In the genomic region with DNA sequence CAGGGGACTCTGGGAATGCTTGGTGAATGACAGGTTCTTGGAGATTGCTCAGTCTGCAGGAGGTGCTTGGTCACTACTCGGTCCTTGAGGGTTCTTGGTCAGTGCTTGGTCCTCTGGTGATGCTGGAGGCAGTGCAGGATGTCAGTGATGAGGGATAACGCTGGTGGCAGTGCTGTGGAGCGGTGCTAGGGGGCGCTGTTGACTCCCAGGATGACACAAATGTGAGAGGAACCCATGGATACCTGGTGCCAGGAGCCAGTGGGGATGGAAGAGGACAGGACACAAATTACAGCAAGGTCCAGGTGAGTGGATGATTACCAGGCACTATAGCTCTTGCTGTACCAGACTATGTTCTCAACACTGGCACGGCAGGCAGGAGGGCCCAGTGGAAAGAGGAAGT, we compare ENCODE assay signal across 26 mouse cellular contexts. TPM values are rescaled to one million over a fixed set of nuclear protein-coding genes. Genes with fewer than 3 reads are reported as not detected.
A peak's percentile ranks its signal among the peaks of the same experiment; 100 is the strongest.
DNase-seq lines count a peak whose midpoint lies in the region; ATAC-seq and TF ChIP-seq lines count a peak whose summit lies in the region.
"Had no signal": no experiment of that assay in that cellular context is flagged by ENCODE, and none has a peak within 500 bp of the region (broad histone marks: within the 10 kb centered on the region; RNA-seq: fewer than 3 reads in every experiment).

No protein-coding gene starts in this region.

- no peaks in the 10 kb centered on the region for H3K36me3 ChIP-seq in heart, adult 2 months (ENCODE audit: control insufficient read depth, insufficient read depth, low read length)
- H3K36me3 ChIP-seq in heart, embryonic 10.5 days, result no peaks in the 10 kb centered on the region
- H3K36me3 ChIP-seq in liver, embryonic 14.5 days (replicated peaks; ENCODE audit: control insufficient read depth, insufficient read depth, low read depth), result no peaks in the 10 kb centered on the region
- H3K36me3 ChIP-seq in liver, embryonic 11.5 days (ENCODE audit: control insufficient read depth, insufficient read depth, low read length), result no peaks in the 10 kb centered on the region
- no peaks in the 10 kb centered on the region for H3K36me3 ChIP-seq in E14TG2a.4 (ENCODE audit: insufficient read depth, low read length)
- H3K36me3 ChIP-seq: forebrain, embryonic 15.5 days; midbrain, embryonic 15.5 days; stomach, embryonic 15.5 days had no signal

- intact Hi-C loops in heart, adult 2 months (cut with DNase I), result no loop called here

- H3K27ac ChIP-seq in heart, adult 2 months, result no peak overlapping the region
- H3K27ac ChIP-seq in heart, embryonic 10.5 days, result no peak overlapping the region
- no peak overlapping the region for H3K27ac ChIP-seq in liver, embryonic 14.5 days
- H3K27ac ChIP-seq in liver, embryonic 11.5 days (ENCODE audit: low read depth, low read length), result no peak overlapping the region
- H3K27ac ChIP-seq: forebrain, embryonic 15.5 days; midbrain, embryonic 15.5 days; stomach, embryonic 15.5 days had no signal

- TF ChIP-seq EP300 in heart, adult 2 months (IDR thresholded peaks at IDR 0.05; ENCODE audit: insufficient read depth, low read depth, low read length), result no peak
- TF ChIP-seq EP300 in liver, embryonic 14.5 days (IDR thresholded peaks at IDR 0.05; ENCODE audit: low read depth), result no peak

- H3K4me2 ChIP-seq in liver, embryonic 14.5 days (ENCODE audit: low read depth), result no peak overlapping the region
- H3K4me2 ChIP-seq in liver, embryonic 11.5 days, result no peak overlapping the region
- H3K4me2 ChIP-seq: forebrain, embryonic 15.5 days; midbrain, embryonic 15.5 days; stomach, embryonic 15.5 days had no signal

- no peak for TF ChIP-seq POLR2A in heart, adult 2 months (IDR thresholded peaks at IDR 0.05; ENCODE audit: insufficient read depth, low read depth, low read length)
- no peak for TF ChIP-seq POLR2A in brain, embryonic 14.5 days (IDR thresholded peaks at IDR 0.05; ENCODE audit: borderline replicate concordance, extremely low read depth, insufficient read depth, insufficient read length, poor library complexity, severe bottlenecking)

- no peak for ATAC-seq in liver, embryonic 14.5 days (ENCODE audit: insufficient read depth)
- no peak for ATAC-seq in liver, embryonic 11.5 days (replicated peaks; ENCODE audit: low FRiP score)
- ATAC-seq: forebrain, embryonic 15.5 days; midbrain, embryonic 15.5 days had no signal

- 32% methylated on average over 5 of the region's 5 CpGs for WGBS in heart, adult 2 months
- WGBS in heart, embryonic 10.5 days, result 47% methylated on average over 5 of the region's 5 CpGs
- 23% methylated on average over 5 of the region's 5 CpGs for WGBS in liver, embryonic 14.5 days (ENCODE audit: insufficient replicate concordance)
- WGBS in liver, embryonic 11.5 days, result 44% methylated on average over 5 of the region's 5 CpGs

- H3K9ac ChIP-seq in heart, adult 2 months (ENCODE audit: low read depth, low read length), result no peak overlapping the region
- no peak overlapping the region for H3K9ac ChIP-seq in liver, embryonic 14.5 days (replicated peaks)
- H3K9ac ChIP-seq in liver, embryonic 11.5 days (ENCODE audit: low read depth, low read length), result no peak overlapping the region
- H3K9ac ChIP-seq: forebrain, embryonic 15.5 days; midbrain, embryonic 15.5 days; stomach, embryonic 15.5 days had no signal

- H3K79me2 ChIP-seq in heart, adult 2 months (replicated peaks; ENCODE audit: control insufficient read depth, insufficient read depth, low read length), result no peaks in the 10 kb centered on the region

- no peaks in the 10 kb centered on the region for H3K4me1 ChIP-seq in heart, adult 2 months (ENCODE audit: control insufficient read depth, insufficient read depth, low read length)
- H3K4me1 ChIP-seq in heart, embryonic 10.5 days, result no peaks in the 10 kb centered on the region
- no peaks in the 10 kb centered on the region for H3K4me1 ChIP-seq in liver, embryonic 14.5 days (replicated peaks; ENCODE audit: control insufficient read depth in 2 of 2, insufficient read depth in 2 of 2, low read length in 1 of 2)
- no peaks in the 10 kb centered on the region for H3K4me1 ChIP-seq in liver, embryonic 11.5 days (replicated peaks; ENCODE audit: control insufficient read depth, insufficient read depth, low read length)
- no peaks in the 10 kb centered on the region for H3K4me1 ChIP-seq in E14TG2a.4 (replicated peaks; ENCODE audit: low read depth, low read length)
- H3K4me1 ChIP-seq: forebrain, embryonic 15.5 days; megakaryocyte, embryonic 14.5 days; midbrain, embryonic 15.5 days; stomach, embryonic 15.5 days had no signal

- DNase-seq in heart, adult 2 months, result no peak
- DNase-seq in heart, embryonic 10.5 days (ENCODE audit: low spot score), result no peak
- no peak for DNase-seq in liver, embryonic 14.5 days (ENCODE audit: low read depth in 3 of 3, low spot score in 3 of 3)
- no peak for DNase-seq in liver, embryonic 11.5 days (ENCODE audit: low spot score)
- no peak for DNase-seq in brain, embryonic 14.5 days (ENCODE audit: low read depth)
- DNase-seq in urinary bladder, postnatal 4 days (ENCODE audit: low spot score in 2 of 2), result no peak
- DNase-seq in thymus, adult 18-20 months, result no peak
- DNase-seq: adrenal gland, adult 2 months; cerebellum, adult 9-11 months; kidney, postnatal 10 days; layer of hippocampus, adult 9-11 months; lung, postnatal 10 days; right cerebral cortex, postnatal 14 days; thymus, postnatal 25 days had no signal

- no peaks in the 10 kb centered on the region; the same call in none of the 2 replicates for H3K27me3 ChIP-seq in heart, adult 2 months (ENCODE audit: control insufficient read depth, insufficient read depth, low read length)
- peaks cover 51% of the 10 kb centered on the region; the same call in 1 of the 2 replicates for H3K27me3 ChIP-seq in heart, embryonic 10.5 days (ENCODE audit: insufficient read depth, poor library complexity, severe bottlenecking)
- no peaks in the 10 kb centered on the region for H3K27me3 ChIP-seq in liver, embryonic 14.5 days (ENCODE audit: control insufficient read depth, insufficient read depth, low read length)
- no peaks in the 10 kb centered on the region for H3K27me3 ChIP-seq in liver, embryonic 11.5 days (replicated peaks; ENCODE audit: control insufficient read depth, insufficient read depth, low read length)
- peaks cover 24% of the 10 kb centered on the region for H3K27me3 ChIP-seq in E14TG2a.4 (ENCODE audit: insufficient read depth, low read length)
- H3K27me3 ChIP-seq: forebrain, embryonic 15.5 days; midbrain, embryonic 15.5 days; stomach, embryonic 15.5 days had no signal

- no peak overlapping the region for H3K4me3 ChIP-seq in heart, adult 2 months
- no peak overlapping the region for H3K4me3 ChIP-seq in heart, embryonic 10.5 days
- H3K4me3 ChIP-seq in liver, embryonic 14.5 days (ENCODE audit: insufficient read depth in 1 of 2, low read depth in 2 of 2, low read length in 2 of 2), result no peak overlapping the region
- no peak overlapping the region for H3K4me3 ChIP-seq in liver, embryonic 11.5 days (ENCODE audit: low read depth, low read length)
- H3K4me3 ChIP-seq in E14TG2a.4 (replicated peaks; ENCODE audit: low read length), result no peak overlapping the region
- H3K4me3 ChIP-seq: forebrain, embryonic 15.5 days; megakaryocyte, embryonic 14.5 days; midbrain, embryonic 15.5 days; stomach, embryonic 15.5 days had no signal

- H3K9me3 ChIP-seq in heart, embryonic 10.5 days, result 0 out of 2 replicates have a peak, but pooled peaks cover 9% of the 10 kb centered on the region
- no peaks in the 10 kb centered on the region; the same call in 1 of the 2 replicates for H3K9me3 ChIP-seq in liver, embryonic 14.5 days (ENCODE audit: control insufficient read depth, low read length)
- H3K9me3 ChIP-seq in liver, embryonic 11.5 days (ENCODE audit: control insufficient read depth, low read length), result no peaks in the 10 kb centered on the region
- H3K9me3 ChIP-seq in E14TG2a.4 (ENCODE audit: low read length), result peaks cover 14% of the 10 kb centered on the region
- H3K9me3 ChIP-seq: forebrain, embryonic 15.5 days; midbrain, embryonic 15.5 days; stomach, embryonic 15.5 days had no signal

- TF ChIP-seq CTCF in heart, adult 2 months (IDR thresholded peaks at IDR 0.05), result 0 out of 2 replicates have a peak, but pooled peaks have one; percentile 2
- TF ChIP-seq CTCF in liver, embryonic 14.5 days (IDR thresholded peaks at IDR 0.05; ENCODE audit: low read depth), result peak; percentile 40; the same call in 1 of the 2 replicates
- TF ChIP-seq CTCF in E14TG2a.4 (conservative IDR thresholded peaks at IDR 0.05; ENCODE audit: low read length), result peak; percentile 56
- peak; percentile 50; the same call in 1 of the 2 replicates for TF ChIP-seq CTCF in brain, embryonic 14.5 days (IDR thresholded peaks at IDR 0.05; ENCODE audit: borderline replicate concordance, extremely low read depth, insufficient read depth, insufficient read length)

RNA-seq across cellular contexts. Expression of a gene that starts 45.1 kb away (rescaled TPM):
- not detected for total RNA-seq in heart, adult 2 months (2021)
- polyA plus RNA-seq in heart, adult 2 months (2012; rRNA removed), result not detected in 2 replicates
- 0.30 and 0.41 TPM in 2 replicates for polyA plus RNA-seq in heart, embryonic 10.5 days (2016; fragmentation: Nextera tagmentation; extraction: Ambion mirVana)
- polyA plus RNA-seq in liver, embryonic 14.5 days (2012; rRNA removed), result not detected in 2 replicates
- not detected in 2 replicates for polyA plus RNA-seq in liver, embryonic 14.5 days (2014; fragmentation: Nextera tagmentation; extraction: Ambion mirVana)
- not detected in 2 replicates for polyA plus RNA-seq in liver, embryonic 11.5 days (2014; fragmentation: Nextera tagmentation; extraction: Ambion mirVana)
- polyA plus RNA-seq in brain, embryonic 14.5 days (2012; rRNA removed), result 0.45 and 1.0 TPM in 2 replicates
- total RNA-seq: adrenal gland, adult 2 months; gastrocnemius, adult 8-10 months; heart, adult 8-10 months; MEL had no signal
- polyA plus RNA-seq: adrenal gland, adult 2 months; C2C12; forebrain, embryonic 15.5 days; heart, postnatal 0 days; intestine, embryonic 14.5 days; midbrain, embryonic 15.5 days; spleen, adult 2 months had no signal

Comparison
In these comparisons a context has a peak if more than half of its experiments do, and no peak if none do; other contexts are left out.
1. CTCF ChIP-seq: peak in every context shown above with its lines; median percentile 56 in E14TG2a.4; 50 in brain, embryonic 14.5 days; 40 in liver, embryonic 14.5 days; 2 in heart, adult 2 months.